Mouse (Mus musculus) left cerebral cortex, postnatal 25 days (tissue): Measurements from ENCODE around the gene Ptchd4. TPM values are rescaled to one million over a fixed set of nuclear protein-coding genes. Genes with fewer than 3 reads are reported as not detected.

Experiments
- DNase-seq, 2 experiments: peaks; one replicate each; pipeline ENCODE4 v3.0.0; 2022; ENCODE audit warnings: low spot score in 2 of 2, mixed read lengths in 1 of 2
- intact Hi-C: fragments of 180-260 bp; cut with DNase I; formaldehyde crosslinking; loops from one replicate; pipeline ENCODE4 v1.15.1; 2025
- total RNA-seq, 2 experiments: library from RNA; stranded (reverse); gene quantifications; 2 replicates each; pipeline ENCODE4 v1.2.3; 2021

Ptchd4 gene
- total RNA-seq, 2 experiments from 2014 or later, result 8.5 to 11.5 TPM

GRCm38 (mm10) chr17:42393086-42393485 lies 77.3 kb downstream of the Ptchd4 start:
- DNase-seq, result peak in 1 of 2 experiments; percentile 57
- intact Hi-C loops, result no loop called here

GRCm38 (mm10) chr17:42395299-42395698 lies 79.6 kb downstream of the Ptchd4 start:
- DNase-seq, result peak in 1 of 2 experiments; percentile 45
- intact Hi-C loops, result no loop called here

- DNase-seq, result no peak
These were observed 102.7 kb downstream of the Ptchd4 start for GRCm38 (mm10) chr17:42418449-42418848.

GRCm38 (mm10) chr17:42427961-42428360 lies 112.2 kb downstream of the Ptchd4 start:
- intact Hi-C loops, result loop anchor here (2.0 kb wide), 1 partner anchor 35 kb away; no protein-coding TSS in a partner anchor
- peak in 1 of 2 experiments; percentile 92 for DNase-seq

More at GRCm38 (mm10) chr17:42418449-42418848, 102.7 kb downstream of the Ptchd4 start:
- intact Hi-C loops, result no loop called here

- DNase-seq, result peak in 1 of 2 experiments; percentile 44
- intact Hi-C loops, result no loop called here
These were observed 114.6 kb downstream of the Ptchd4 start for GRCm38 (mm10) chr17:42430380-42430779.

GRCm38 (mm10) chr17:42452235-42452634 lies 136.5 kb downstream of the Ptchd4 start:
- intact Hi-C loops, result no loop called here
- no peak for DNase-seq

GRCm38 (mm10) chr17:42456441-42456840 lies 140.7 kb downstream of the Ptchd4 start:
- intact Hi-C loops, result no loop called here
- no peak for DNase-seq

- DNase-seq, result peak; percentile 29 to 90
- intact Hi-C loops, result loop anchor here (2.0 to 10.0 kb wide), 2 partner anchors 34 to 148 kb away; partner anchors contain the start of gene Ptchd4
These were observed 147.0 kb downstream of the Ptchd4 start for GRCm38 (mm10) chr17:42462726-42463125.

- intact Hi-C loops, result loop anchor here (10.0 kb wide), 1 partner anchor 366 kb away; no protein-coding TSS in a partner anchor
- DNase-seq, result no peak
These were observed 164.6 kb downstream of the Ptchd4 start for GRCm38 (mm10) chr17:42480173-42480991.

- DNase-seq, result peak in 1 of 2 experiments; percentile 59
- intact Hi-C loops, result no loop called here
These were observed 193.9 kb downstream of the Ptchd4 start for GRCm38 (mm10) chr17:42509356-42510262.

- intact Hi-C loops, result no loop called here
- DNase-seq, result no peak
These were observed 214.4 kb downstream of the Ptchd4 start for GRCm38 (mm10) chr17:42530147-42530546.

- intact Hi-C loops, result no loop called here
- peak; percentile 7 to 75 for DNase-seq
These were observed 233.8 kb downstream of the Ptchd4 start for GRCm38 (mm10) chr17:42549578-42549977.
